Mouse (Mus musculus) cerebellum, adult (tissue): ENCODE results near the gene AW822073.
"Not testable (repeated sequence)": the region's sequence is repeated elsewhere in the genome, so short reads cannot be mapped to it uniquely, and the experiment has no call there.

Experiments
- ATAC-seq: cut with Nextera tagmentation; 2 replicates; pipeline ENCODE4 v1.9.2; 2017; ENCODE audit warnings: mild to moderate bottlenecking, moderate library complexity, mixed read lengths; ENCODE audit not compliant: insufficient number of reproducible peaks, low FRiP score, low TSS enrichment

The AW822073 gene

GRCm38 (mm10) chr10:58224827-58225785 lies at the start of gene AW822073:
TSS of gene AW822073 (minus strand) at chr10:58224930.
- not testable (repeated sequence) for ATAC-seq

GRCm38 (mm10) chr10:58258466-58258865 lies 33.7 kb upstream of the AW822073 start:
- no peak for ATAC-seq

- ATAC-seq, result no peak
Observed at GRCm38 (mm10) chr10:58255954-58256353, 31.2 kb upstream of the AW822073 start.

- ATAC-seq, result peak; percentile 99
Observed at GRCm38 (mm10) chr10:58255213-58255892, 30.6 kb upstream of the AW822073 start, which contains the start of gene Gcc2. TSS of gene Gcc2 (plus strand) at chr10:58255497.

- no peak for ATAC-seq
Observed at GRCm38 (mm10) chr10:58254635-58255175, 30.0 kb upstream of the AW822073 start.

- no peak for ATAC-seq
Observed at GRCm38 (mm10) chr10:58249535-58249934, 24.8 kb upstream of the AW822073 start.

GRCm38 (mm10) chr10:58238984-58239740 lies 14.4 kb upstream of the AW822073 start:
- ATAC-seq, result peak; percentile 89

GRCm38 (mm10) chr10:58236613-58237012 lies 11.9 kb upstream of the AW822073 start, which contains the start of gene Gm4981:
TSS of gene Gm4981 (minus strand) at chr10:58236701.
- ATAC-seq, result no peak

GRCm38 (mm10) chr10:58234985-58235384 lies 10.3 kb upstream of the AW822073 start:
- ATAC-seq, result not testable (repeated sequence)

GRCm38 (mm10) chr10:58233740-58234121 lies 9.0 kb upstream of the AW822073 start:
- not testable (repeated sequence) for ATAC-seq

- peak; percentile 29 for ATAC-seq
Observed at GRCm38 (mm10) chr10:58233054-58233739, 8.5 kb upstream of the AW822073 start.

GRCm38 (mm10) chr10:58232641-58232969 lies 7.9 kb upstream of the AW822073 start, which contains the start of gene Duxf3:
TSS of gene Duxf3 (minus strand) at chr10:58232675.
- peak; percentile 46 for ATAC-seq

- peak; percentile 81 for ATAC-seq
Observed at GRCm38 (mm10) chr10:58231779-58232640, 7.3 kb upstream of the AW822073 start.

GRCm38 (mm10) chr10:58231088-58231487 lies 6.4 kb upstream of the AW822073 start:
- ATAC-seq, result peak; percentile 36; the same call in 1 of the 2 replicates

- ATAC-seq, result not testable (repeated sequence)
Observed at GRCm38 (mm10) chr10:58230021-58230420, 5.3 kb upstream of the AW822073 start.

GRCm38 (mm10) chr10:58227798-58228197 lies 3.1 kb upstream of the AW822073 start:
- not testable (repeated sequence) for ATAC-seq

- not testable (repeated sequence) for ATAC-seq
Observed at GRCm38 (mm10) chr10:58226357-58226756, 1.6 kb upstream of the AW822073 start.

GRCm38 (mm10) chr10:58223972-58224805 lies 541 bp downstream of the AW822073 start:
- ATAC-seq, result not testable (repeated sequence)
